Mouse (Mus musculus) stomach, embryonic 15.5 days (tissue): ENCODE measurements around the gene Cd274. TPM values are rescaled to one million over a fixed set of nuclear protein-coding genes. Genes with fewer than 3 reads are reported as not detected.

Experiments used
- ATAC-seq: fragments of 200-750 bp; cut with Nextera tagmentation; 2 replicates; pipeline ENCODE4 v1.8.0; 2017; ENCODE audit warnings: low read depth, moderate number of reproducible peaks, moderate TSS enrichment; ENCODE audit not compliant: insufficient read depth, low FRiP score
- H3K27ac ChIP-seq: fragments of 300-500 bp; sonication (generic); 2 replicates; pipeline ENCODE4 v1.5.1; 2015; ENCODE audit warnings: mild to moderate bottlenecking, inconsistent platforms
- H3K27me3 ChIP-seq: fragments of 300-500 bp; sonication (generic); replicated peaks from 2 replicates; pipeline ENCODE4 v1.6.1; 2015; ENCODE audit warnings: inconsistent platforms
- H3K36me3 ChIP-seq: fragments of 300-500 bp; sonication (generic); 2 replicates; pipeline ENCODE4 v1.6.1; 2015; ENCODE audit warnings: inconsistent platforms
- H3K4me1 ChIP-seq: fragments of 300-500 bp; sonication (generic); 2 replicates; pipeline ENCODE4 v1.6.1; 2015; ENCODE audit warnings: inconsistent platforms
- H3K4me2 ChIP-seq: fragments of 300-500 bp; sonication (generic); 2 replicates; pipeline ENCODE4 v1.6.1; 2015; ENCODE audit warnings: mild to moderate bottlenecking, inconsistent platforms
- H3K4me3 ChIP-seq: fragments of 300-500 bp; sonication (generic); replicated peaks from 2 replicates; pipeline ENCODE4 v1.5.1; 2015; ENCODE audit warnings: inconsistent platforms
- H3K9ac ChIP-seq: fragments of 300-500 bp; sonication (generic); 2 replicates; pipeline ENCODE4 v1.6.1; 2015; ENCODE audit warnings: inconsistent platforms
- H3K9me3 ChIP-seq: fragments of 300-500 bp; sonication (generic); 2 replicates; pipeline ENCODE4 v1.6.1; 2016; ENCODE audit warnings: inconsistent platforms
- WGBS: fragments of 180-500 bp; shearing (Covaris S2); methylation state at CpG from one replicate; pipeline ENCODE4 v1.1.7; 2015; 5-methylcytosine and 5-hydroxymethylcytosine counted together
- polyA plus RNA-seq: library from polyadenylated mRNA; unstranded; fragments of >200 nt; fragmentation: Nextera tagmentation; extraction: Ambion mirVana; gene quantifications from 2 replicates; pipeline ENCODE4 v1.2.1, GENCODE M21; 2015

The Cd274 gene
- polyA plus RNA-seq, 1 experiment from 2014 or later = 0.28 TPM

- Histone ChIP-seq H3K9me3 (no peaks in the 10 kb centered on the region), H3K27ac (no peak overlapping the region), H3K36me3 (no peaks in the 10 kb centered on the region), H3K4me2 (no peak overlapping the region), H3K4me1 (no peaks in the 10 kb centered on the region), H3K27me3 (no peaks in the 10 kb centered on the region), H3K9ac (no peak overlapping the region), H3K4me3 (no peak overlapping the region)
- no peak for ATAC-seq
- 90% methylated on average over 5 of the region's 5 CpGs for WGBS
These were observed 16.1 kb downstream of the Cd274 start for GRCm38 (mm10) chr19:29383368-29383767.

GRCm38 (mm10) chr19:29384412-29384811 lies 17.2 kb downstream of the Cd274 start:
- 84% methylated on average over 9 of the region's 9 CpGs for WGBS

DNA sequence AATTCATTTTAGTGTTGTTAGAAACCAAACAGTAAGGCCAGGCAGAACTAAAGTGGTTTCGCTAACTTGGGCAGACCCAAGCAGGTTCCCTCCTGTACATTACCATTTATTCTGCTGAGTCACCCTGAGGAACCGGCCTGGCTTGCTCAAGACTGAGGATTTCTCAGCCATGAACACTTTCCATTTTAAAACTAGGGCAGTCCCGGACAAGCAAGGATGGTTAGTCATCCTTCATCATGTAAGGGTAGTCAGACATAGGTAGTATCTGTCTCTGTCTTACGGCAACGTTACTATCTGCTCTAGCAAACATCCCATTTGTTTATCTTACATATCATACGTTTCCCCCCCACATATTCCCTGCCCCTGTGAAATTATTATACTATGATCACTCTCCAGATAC lies 17.7 kb downstream of the Cd274 start:
- Histone ChIP-seq H3K4me1 (no peaks in the 10 kb centered on the region), H3K27ac (no peak overlapping the region), H3K4me3 (no peak overlapping the region), H3K36me3 (no peaks in the 10 kb centered on the region), H3K9me3 (no peaks in the 10 kb centered on the region), H3K4me2 (no peak overlapping the region), H3K27me3 (no peaks in the 10 kb centered on the region), H3K9ac (no peak overlapping the region)
- ATAC-seq = no peak
- 62% methylated on average over 6 of the region's 6 CpGs for WGBS

More at GRCm38 (mm10) chr19:29384412-29384811, 17.2 kb downstream of the Cd274 start:
- H3K4me3 ChIP-seq = no peak overlapping the region
- H3K4me1 ChIP-seq = no peaks in the 10 kb centered on the region
- no peak overlapping the region for H3K27ac ChIP-seq
- H3K9me3 ChIP-seq = no peaks in the 10 kb centered on the region
- H3K4me2 ChIP-seq = no peak overlapping the region
- H3K27me3 ChIP-seq = no peaks in the 10 kb centered on the region
- H3K36me3 ChIP-seq = no peaks in the 10 kb centered on the region
- H3K9ac ChIP-seq = no peak overlapping the region
- ATAC-seq = no peak

DNA sequence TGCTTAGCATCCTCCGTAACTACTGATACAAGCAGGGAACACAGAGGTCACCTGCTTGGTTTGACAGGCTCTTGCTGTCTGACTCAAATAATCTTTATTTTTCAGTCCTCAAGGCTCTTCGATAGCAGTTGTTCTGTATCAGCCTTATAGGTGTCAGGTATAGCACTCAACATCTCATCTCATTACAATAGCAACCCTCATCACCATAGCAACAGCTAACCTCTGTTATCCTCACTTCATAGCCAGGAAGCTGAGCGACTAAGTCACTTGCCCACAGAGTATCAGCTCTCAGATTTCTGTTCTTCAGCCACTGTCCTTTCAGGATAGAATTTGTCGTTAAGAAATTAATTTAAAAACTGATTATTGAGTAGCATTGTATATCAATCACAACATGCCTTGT lies 18.6 kb downstream of the Cd274 start:
- H3K9me3 ChIP-seq = no peaks in the 10 kb centered on the region
- no peak overlapping the region for H3K4me2 ChIP-seq
- no peak overlapping the region for H3K4me3 ChIP-seq
- no peaks in the 10 kb centered on the region for H3K36me3 ChIP-seq
- H3K9ac ChIP-seq = no peak overlapping the region
- H3K27ac ChIP-seq = no peak overlapping the region
- H3K4me1 ChIP-seq = no peaks in the 10 kb centered on the region
- WGBS = 75% methylated on average over 4 of the region's 4 CpGs
- ATAC-seq = no peak
- no peaks in the 10 kb centered on the region for H3K27me3 ChIP-seq

- 88% methylated on average over 1 of the region's 1 CpGs for WGBS
- Histone ChIP-seq H3K9me3 (no peaks in the 10 kb centered on the region), H3K4me3 (no peak overlapping the region), H3K27ac (no peak overlapping the region), H3K9ac (no peak overlapping the region), H3K27me3 (no peaks in the 10 kb centered on the region), H3K36me3 (no peaks in the 10 kb centered on the region), H3K4me2 (no peak overlapping the region), H3K4me1 (no peaks in the 10 kb centered on the region)
- ATAC-seq = no peak
These were observed 21.6 kb downstream of the Cd274 start for GRCm38 (mm10) chr19:29388818-29389217.

- Histone ChIP-seq H3K27me3 (no peaks in the 10 kb centered on the region), H3K4me3 (no peak overlapping the region), H3K36me3 (no peaks in the 10 kb centered on the region), H3K4me1 (no peaks in the 10 kb centered on the region), H3K27ac (no peak overlapping the region), H3K9me3 (no peaks in the 10 kb centered on the region), H3K9ac (no peak overlapping the region), H3K4me2 (no peak overlapping the region)
- ATAC-seq = no peak
- 64% methylated on average over 5 of the region's 5 CpGs for whole genome bisulfite sequencing
These were observed 23.2 kb downstream of the Cd274 start for GRCm38 (mm10) chr19:29390483-29390882.

DNA sequence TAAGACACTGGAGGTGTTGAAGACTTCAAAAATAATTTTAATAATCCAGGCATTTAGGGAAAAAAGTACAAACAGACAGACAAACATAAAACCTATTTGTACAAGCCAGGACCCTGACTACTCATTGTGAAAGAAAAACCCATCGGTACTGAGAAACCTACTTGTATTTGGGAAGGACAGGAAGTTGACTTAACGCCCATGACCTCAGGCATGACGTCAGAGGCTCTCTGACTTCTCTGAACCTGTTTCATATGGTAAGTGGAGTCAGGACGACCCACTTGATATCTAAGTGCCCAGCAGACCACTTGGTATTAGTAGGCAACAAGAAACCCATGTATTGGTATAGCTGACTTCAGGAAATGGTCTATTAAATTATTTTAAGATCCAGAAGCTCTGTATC lies 24.0 kb downstream of the Cd274 start:
- no peaks in the 10 kb centered on the region for H3K9me3 ChIP-seq
- no peaks in the 10 kb centered on the region for H3K36me3 ChIP-seq
- H3K4me2 ChIP-seq = no peak overlapping the region
- H3K4me1 ChIP-seq = no peaks in the 10 kb centered on the region
- no peak overlapping the region for H3K9ac ChIP-seq
- ATAC-seq = no peak
- WGBS = 62% methylated on average over 4 of the region's 4 CpGs
- no peak overlapping the region for H3K4me3 ChIP-seq
- no peaks in the 10 kb centered on the region for H3K27me3 ChIP-seq
- no peak overlapping the region for H3K27ac ChIP-seq

- ATAC-seq = no peak
These were observed 26.1 kb downstream of the Cd274 start for GRCm38 (mm10) chr19:29393333-29393732.

DNA sequence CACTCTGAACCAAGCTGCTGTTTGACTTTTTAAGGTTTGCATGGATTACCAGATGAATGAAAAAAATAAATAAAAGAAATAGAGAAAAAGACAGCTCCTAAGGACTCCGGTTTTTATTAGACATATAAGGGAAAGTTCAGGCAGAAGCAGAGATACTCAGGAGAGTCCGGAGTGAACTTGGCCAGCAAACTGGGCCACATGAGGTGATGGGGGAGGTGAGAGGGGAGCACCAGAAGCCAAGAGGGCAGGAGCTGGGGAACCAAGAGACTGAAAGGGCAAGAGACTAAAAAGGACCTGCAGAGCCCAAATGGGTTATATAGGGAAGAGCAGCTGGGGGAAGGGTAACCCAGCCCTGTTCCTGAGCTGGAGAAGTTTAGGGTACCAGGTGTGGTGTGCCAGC lies 27.5 kb downstream of the Cd274 start:
- 90% methylated on average over 2 of the region's 2 CpGs for WGBS
- H3K4me3 ChIP-seq = no peak overlapping the region
- H3K4me1 ChIP-seq = no peaks in the 10 kb centered on the region
- H3K27ac ChIP-seq = no peak overlapping the region
- H3K9me3 ChIP-seq = no peaks in the 10 kb centered on the region
- H3K36me3 ChIP-seq = no peaks in the 10 kb centered on the region
- H3K4me2 ChIP-seq = no peak overlapping the region
- H3K9ac ChIP-seq = no peak overlapping the region
- H3K27me3 ChIP-seq = no peaks in the 10 kb centered on the region
- no peak for ATAC-seq

More at GRCm38 (mm10) chr19:29393333-29393732, 26.1 kb downstream of the Cd274 start:
- Histone ChIP-seq H3K27ac (no peak overlapping the region), H3K9me3 (no peaks in the 10 kb centered on the region), H3K4me2 (no peak overlapping the region), H3K36me3 (no peaks in the 10 kb centered on the region), H3K4me1 (no peaks in the 10 kb centered on the region), H3K9ac (no peak overlapping the region), H3K4me3 (no peak overlapping the region), H3K27me3 (no peaks in the 10 kb centered on the region)
- WGBS = 80% methylated on average over 9 of the region's 9 CpGs

DNA sequence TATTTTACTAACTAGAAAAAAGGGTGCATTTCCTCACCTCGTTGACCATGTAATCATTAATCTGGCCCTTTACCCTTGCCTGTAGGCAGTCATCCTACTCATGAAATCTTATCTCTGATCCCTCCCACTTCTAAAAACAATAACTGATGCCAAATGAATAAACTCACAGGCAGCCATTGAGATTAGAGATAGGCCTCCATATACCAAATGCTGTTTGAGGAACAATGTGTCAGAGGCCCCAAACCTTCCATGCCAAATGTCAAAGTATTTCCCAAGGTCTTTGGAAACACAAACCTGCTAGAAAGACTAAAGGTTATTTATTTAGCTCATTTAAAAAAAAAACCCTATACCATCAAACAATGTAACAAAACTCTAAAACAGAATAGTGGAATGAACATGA lies 29.1 kb downstream of the Cd274 start:
- no peak overlapping the region for H3K9ac ChIP-seq
- WGBS = 55% methylated on average over 1 of the region's 1 CpGs
- H3K27ac ChIP-seq = no peak overlapping the region
- no peak overlapping the region for H3K4me3 ChIP-seq
- H3K27me3 ChIP-seq = no peaks in the 10 kb centered on the region
- H3K36me3 ChIP-seq = no peaks in the 10 kb centered on the region
- H3K4me2 ChIP-seq = no peak overlapping the region
- H3K4me1 ChIP-seq = no peaks in the 10 kb centered on the region
- ATAC-seq = no peak
- no peaks in the 10 kb centered on the region for H3K9me3 ChIP-seq

DNA sequence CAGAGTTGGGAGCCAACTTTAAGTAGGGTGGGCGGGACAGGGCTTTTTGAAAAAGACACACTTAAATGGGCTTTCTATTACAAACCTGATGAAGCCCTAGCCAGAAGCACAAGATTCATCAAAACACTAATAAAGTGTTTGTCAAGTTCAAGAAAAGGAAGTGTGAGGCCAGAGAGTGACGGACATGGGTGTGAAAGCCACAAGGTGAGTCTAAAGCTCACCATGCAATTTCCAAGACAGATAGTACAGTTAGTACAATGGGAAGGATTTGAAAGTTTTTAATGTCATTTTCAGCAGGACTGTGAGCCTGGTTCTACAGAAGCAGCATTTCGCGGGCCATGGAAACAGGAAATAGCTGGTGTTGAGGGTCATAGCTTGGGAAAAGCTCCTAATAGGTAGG lies 32.5 kb downstream of the Cd274 start:
- Histone ChIP-seq H3K4me2 (no peak overlapping the region), H3K9me3 (no peaks in the 10 kb centered on the region), H3K4me1 (no peaks in the 10 kb centered on the region), H3K4me3 (no peak overlapping the region), H3K9ac (no peak overlapping the region), H3K36me3 (no peaks in the 10 kb centered on the region), H3K27ac (no peak overlapping the region), H3K27me3 (no peaks in the 10 kb centered on the region)
- 84% methylated on average over 4 of the region's 4 CpGs for WGBS
- no peak for ATAC-seq

- ATAC-seq = no peak
- Histone ChIP-seq H3K4me1 (no peaks in the 10 kb centered on the region), H3K27me3 (no peaks in the 10 kb centered on the region), H3K36me3 (no peaks in the 10 kb centered on the region), H3K27ac (no peak overlapping the region), H3K9ac (no peak overlapping the region), H3K4me2 (no peak overlapping the region), H3K4me3 (no peak overlapping the region), H3K9me3 (no peaks in the 10 kb centered on the region)
- 65% methylated on average over 3 of the region's 3 CpGs for WGBS
These were observed 33.2 kb downstream of the Cd274 start for GRCm38 (mm10) chr19:29400466-29400865.

- no peak for ATAC-seq
- H3K4me1 ChIP-seq = no peaks in the 10 kb centered on the region
- H3K4me3 ChIP-seq = no peak overlapping the region
- no peaks in the 10 kb centered on the region for H3K9me3 ChIP-seq
- no peaks in the 10 kb centered on the region for H3K36me3 ChIP-seq
- H3K4me2 ChIP-seq = no peak overlapping the region
- WGBS = 85% methylated on average over 4 of the region's 4 CpGs
- H3K9ac ChIP-seq = no peak overlapping the region
- no peaks in the 10 kb centered on the region for H3K27me3 ChIP-seq
- H3K27ac ChIP-seq = no peak overlapping the region
These were observed 35.4 kb downstream of the Cd274 start for GRCm38 (mm10) chr19:29402621-29403020.
